Mouse (Mus musculus): ENCODE measurements around the gene Tmem63b. TPM values are rescaled to one million over a fixed set of nuclear protein-coding genes. Genes with fewer than 3 reads are reported as not detected.
A peak's percentile ranks its signal among the peaks of the same experiment; 100 is the strongest.

Gene Tmem63b
- polyA plus RNA-seq, 1 experiment: 19.1 TPM

- Histone ChIP-seq H3K4me3 (replicated peaks; ENCODE audit: control insufficient read depth, low read depth, low read length) (peak overlapping the region; percentile 27), H3K27ac (ENCODE audit: control insufficient read depth, insufficient read depth, low read depth, low read length, poor library complexity) (peak overlapping the region; percentile 53), H3K4me1 (ENCODE audit: control insufficient read depth, insufficient read depth, low read length) (no peaks in the 10 kb centered on the region; the same call in 1 of the 2 replicates)
- no peak for TF ChIP-seq CTCF (IDR thresholded peaks at IDR 0.05; ENCODE audit: control insufficient read depth, insufficient read depth, low read length)
- TF ChIP-seq POLR2A (IDR thresholded peaks at IDR 0.05; ENCODE audit: borderline replicate concordance, control insufficient read depth, low read depth, low read length): no peak
- WGBS: under 1% methylated on average over 20 of the region's 20 CpGs
These were observed 67.1 kb downstream of the Tmem63b start for GRCm38 (mm10) chr17:45619386-45620256.

- Histone ChIP-seq H3K4me3 (replicated peaks; ENCODE audit: control insufficient read depth, low read depth, low read length) (peak overlapping the region; percentile 27), H3K4me1 (ENCODE audit: control insufficient read depth, insufficient read depth, low read length) (no peaks in the 10 kb centered on the region; the same call in 1 of the 2 replicates), H3K27ac (ENCODE audit: control insufficient read depth, insufficient read depth, low read depth, low read length, poor library complexity) (peak overlapping the region; percentile 53)
- WGBS: 14% methylated on average over 8 of the region's 8 CpGs
- no peak for TF ChIP-seq POLR2A (IDR thresholded peaks at IDR 0.05; ENCODE audit: borderline replicate concordance, control insufficient read depth, low read depth, low read length)
These were observed 67.7 kb downstream of the Tmem63b start for GRCm38 (mm10) chr17:45618941-45619385.

- Histone ChIP-seq H3K27ac (ENCODE audit: control insufficient read depth, insufficient read depth, low read depth, low read length, poor library complexity) (no peak overlapping the region), H3K4me3 (replicated peaks; ENCODE audit: control insufficient read depth, low read depth, low read length) (no peak overlapping the region), H3K4me1 (ENCODE audit: control insufficient read depth, insufficient read depth, low read length) (no peaks in the 10 kb centered on the region; the same call in 1 of the 2 replicates)
- TF ChIP-seq POLR2A (IDR thresholded peaks at IDR 0.05; ENCODE audit: borderline replicate concordance, control insufficient read depth, low read depth, low read length) (no peak), CTCF (IDR thresholded peaks at IDR 0.05; ENCODE audit: control insufficient read depth, insufficient read depth, low read length) (no peak)
- WGBS: 80% methylated on average over 6 of the region's 6 CpGs
These were observed 69.0 kb downstream of the Tmem63b start for GRCm38 (mm10) chr17:45617655-45618054.

- H3K27ac ChIP-seq (ENCODE audit: control insufficient read depth, insufficient read depth, low read depth, low read length, poor library complexity): no peak overlapping the region
- H3K4me3 ChIP-seq (replicated peaks; ENCODE audit: control insufficient read depth, low read depth, low read length): no peak overlapping the region
- 67% methylated on average over 3 of the region's 3 CpGs for WGBS
- no peaks in the 10 kb centered on the region; the same call in 1 of the 2 replicates for H3K4me1 ChIP-seq (ENCODE audit: control insufficient read depth, insufficient read depth, low read length)
- TF ChIP-seq POLR2A (IDR thresholded peaks at IDR 0.05; ENCODE audit: borderline replicate concordance, control insufficient read depth, low read depth, low read length) (no peak), CTCF (IDR thresholded peaks at IDR 0.05; ENCODE audit: control insufficient read depth, insufficient read depth, low read length) (no peak)
These were observed 70.0 kb downstream of the Tmem63b start for GRCm38 (mm10) chr17:45616679-45617078.

- Histone ChIP-seq H3K4me1 (ENCODE audit: control insufficient read depth, insufficient read depth, low read length) (no peaks in the 10 kb centered on the region; the same call in 1 of the 2 replicates), H3K27ac (ENCODE audit: control insufficient read depth, insufficient read depth, low read depth, low read length, poor library complexity) (no peak overlapping the region), H3K4me3 (replicated peaks; ENCODE audit: control insufficient read depth, low read depth, low read length) (no peak overlapping the region)
- TF ChIP-seq CTCF (IDR thresholded peaks at IDR 0.05; ENCODE audit: control insufficient read depth, insufficient read depth, low read length): no peak
- no peak for TF ChIP-seq POLR2A (IDR thresholded peaks at IDR 0.05; ENCODE audit: borderline replicate concordance, control insufficient read depth, low read depth, low read length)
- WGBS: 47% methylated on average over 4 of the region's 4 CpGs
These were observed 70.6 kb downstream of the Tmem63b start for GRCm38 (mm10) chr17:45616046-45616650.

GRCm38 (mm10) chr17:45612921-45613320 is 73.8 kb downstream of the Tmem63b start:
- no peak for TF ChIP-seq POLR2A (IDR thresholded peaks at IDR 0.05; ENCODE audit: borderline replicate concordance, control insufficient read depth, low read depth, low read length)
- no peak for TF ChIP-seq CTCF (IDR thresholded peaks at IDR 0.05; ENCODE audit: control insufficient read depth, insufficient read depth, low read length)
- Histone ChIP-seq H3K4me1 (ENCODE audit: control insufficient read depth, insufficient read depth, low read length) (no peaks in the 10 kb centered on the region; the same call in 1 of the 2 replicates), H3K4me3 (replicated peaks; ENCODE audit: control insufficient read depth, low read depth, low read length) (no peak overlapping the region), H3K27ac (ENCODE audit: control insufficient read depth, insufficient read depth, low read depth, low read length, poor library complexity) (no peak overlapping the region)
- WGBS: 27% methylated on average over 7 of the region's 7 CpGs

- Histone ChIP-seq H3K4me1 (ENCODE audit: control insufficient read depth, insufficient read depth, low read length) (no peaks in the 10 kb centered on the region; the same call in 1 of the 2 replicates), H3K4me3 (replicated peaks; ENCODE audit: control insufficient read depth, low read depth, low read length) (no peak overlapping the region), H3K27ac (ENCODE audit: control insufficient read depth, insufficient read depth, low read depth, low read length, poor library complexity) (no peak overlapping the region)
- no peak for TF ChIP-seq POLR2A (IDR thresholded peaks at IDR 0.05; ENCODE audit: borderline replicate concordance, control insufficient read depth, low read depth, low read length)
- no peak for TF ChIP-seq CTCF (IDR thresholded peaks at IDR 0.05; ENCODE audit: control insufficient read depth, insufficient read depth, low read length)
- 67% methylated on average over 8 of the region's 8 CpGs for WGBS
These were observed 74.7 kb downstream of the Tmem63b start for GRCm38 (mm10) chr17:45612008-45612407.

Other genes starting within 250 kb of the Tmem63b start
- gene Spats1, start 211.5 kb downstream of the Tmem63b start, polyA plus RNA-seq (2011; ENCODE audit: insufficient read depth, insufficient read length, low replicate concordance, missing spikeins): not detected in 2 replicates
- 3.7 and 10.1 TPM in 2 replicates for gene Aars2, start 180.1 kb downstream of the Tmem63b start, polyA plus RNA-seq (2011; ENCODE audit: insufficient read depth, insufficient read length, low replicate concordance, missing spikeins)
- 0.41 TPM in 1 of 2 replicates, not detected in the other for gene Tcte1, start 163.5 kb downstream of the Tmem63b start, polyA plus RNA-seq (2011; ENCODE audit: insufficient read depth, insufficient read length, low replicate concordance, missing spikeins)
- 1.5 and 4.3 TPM in 2 replicates for gene Tmem151b, start 137.2 kb downstream of the Tmem63b start, polyA plus RNA-seq (2011; ENCODE audit: insufficient read depth, insufficient read length, low replicate concordance, missing spikeins)
- 6.9 and 14.8 TPM in 2 replicates for gene Nfkbie, start 131.2 kb downstream of the Tmem63b start, polyA plus RNA-seq (2011; ENCODE audit: insufficient read depth, insufficient read length, low replicate concordance, missing spikeins)
- gene Slc35b2, start 123.0 kb downstream of the Tmem63b start, polyA plus RNA-seq (2011; ENCODE audit: insufficient read depth, insufficient read length, low replicate concordance, missing spikeins): 14.7 and 22.7 TPM in 2 replicates
- gene Hsp90ab1, start 113.6 kb downstream of the Tmem63b start, polyA plus RNA-seq (2011; ENCODE audit: insufficient read depth, insufficient read length, low replicate concordance, missing spikeins): 576 and 1,077 TPM in 2 replicates
- gene Slc29a1, start 87.3 kb downstream of the Tmem63b start, polyA plus RNA-seq (2011; ENCODE audit: insufficient read depth, insufficient read length, low replicate concordance, missing spikeins): 73.1 and 109 TPM in 2 replicates
- 9.3 TPM in 1 of 2 replicates, not detected in the other for gene Mymx, start 84.8 kb downstream of the Tmem63b start, polyA plus RNA-seq (2011; ENCODE audit: insufficient read depth, insufficient read length, low replicate concordance, missing spikeins)
- gene Capn11, start 27.6 kb downstream of the Tmem63b start, polyA plus RNA-seq (2011; ENCODE audit: insufficient read depth, insufficient read length, low replicate concordance, missing spikeins): 6.7 TPM in 1 of 2 replicates, not detected in the other
- 43.4 and 56.4 TPM in 2 replicates for gene Mrpl14, start 583 bp downstream of the Tmem63b start, polyA plus RNA-seq (2011; ENCODE audit: insufficient read depth, insufficient read length, low replicate concordance, missing spikeins)
- not detected in 2 replicates for gene 1600014C23Rik, start 46.9 kb upstream of the Tmem63b start, polyA plus RNA-seq (2011; ENCODE audit: insufficient read depth, insufficient read length, low replicate concordance, missing spikeins)